Mouse (Mus musculus): Measurements from ENCODE around the gene Sfta2. TPM values are rescaled to one million over a fixed set of nuclear protein-coding genes. Genes with fewer than 3 reads are reported as not detected.

Sfta2 gene
- polyA plus RNA-seq, 1 experiment from 2014 or later = not detected

DNA sequence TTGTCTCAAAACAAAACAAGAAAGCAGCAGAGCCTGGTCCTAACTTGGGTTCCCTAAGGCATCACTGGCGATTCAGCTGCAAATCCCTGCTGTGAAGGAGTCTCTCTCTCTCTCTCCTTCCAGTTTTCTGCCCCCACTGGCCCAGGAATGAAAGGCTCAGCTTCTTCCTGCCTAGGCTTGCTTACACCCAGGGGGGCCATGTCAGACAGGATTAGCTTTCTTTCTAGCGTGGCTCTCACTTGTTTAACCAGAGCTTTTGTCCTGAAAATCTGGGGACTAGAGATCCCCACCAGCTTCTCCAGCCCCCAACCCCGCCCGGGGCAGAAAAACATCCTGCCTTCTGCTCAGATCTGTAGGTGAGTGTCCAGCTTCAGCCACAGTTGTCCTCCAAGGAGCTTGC lies 13.0 kb upstream of the Sfta2 start:
- Histone ChIP-seq H3K27me3 (ENCODE audit: control insufficient read depth, insufficient read depth, low read length) (no peaks in the 10 kb centered on the region), H3K9me3 (ENCODE audit: control insufficient read depth, low read length) (no peaks in the 10 kb centered on the region), H3K4me1 (replicated peaks; ENCODE audit: control insufficient read depth, insufficient read depth, low read length) (no peaks in the 10 kb centered on the region), H3K27ac (ENCODE audit: low read depth, low read length) (no peak overlapping the region), H3K36me3 (ENCODE audit: control insufficient read depth, insufficient read depth, low read length) (no peaks in the 10 kb centered on the region), H3K4me3 (ENCODE audit: low read depth, low read length) (no peak overlapping the region), H3K4me2 (ENCODE audit: low read depth, low read length, severe bottlenecking) (no peak overlapping the region), H3K9ac (ENCODE audit: low read length) (no peak overlapping the region)
- WGBS = 12% methylated on average over 4 of the region's 4 CpGs
- DNase-seq (ENCODE audit: low spot score) (no peak), ATAC-seq (replicated peaks; ENCODE audit: low FRiP score) (no peak)

DNA sequence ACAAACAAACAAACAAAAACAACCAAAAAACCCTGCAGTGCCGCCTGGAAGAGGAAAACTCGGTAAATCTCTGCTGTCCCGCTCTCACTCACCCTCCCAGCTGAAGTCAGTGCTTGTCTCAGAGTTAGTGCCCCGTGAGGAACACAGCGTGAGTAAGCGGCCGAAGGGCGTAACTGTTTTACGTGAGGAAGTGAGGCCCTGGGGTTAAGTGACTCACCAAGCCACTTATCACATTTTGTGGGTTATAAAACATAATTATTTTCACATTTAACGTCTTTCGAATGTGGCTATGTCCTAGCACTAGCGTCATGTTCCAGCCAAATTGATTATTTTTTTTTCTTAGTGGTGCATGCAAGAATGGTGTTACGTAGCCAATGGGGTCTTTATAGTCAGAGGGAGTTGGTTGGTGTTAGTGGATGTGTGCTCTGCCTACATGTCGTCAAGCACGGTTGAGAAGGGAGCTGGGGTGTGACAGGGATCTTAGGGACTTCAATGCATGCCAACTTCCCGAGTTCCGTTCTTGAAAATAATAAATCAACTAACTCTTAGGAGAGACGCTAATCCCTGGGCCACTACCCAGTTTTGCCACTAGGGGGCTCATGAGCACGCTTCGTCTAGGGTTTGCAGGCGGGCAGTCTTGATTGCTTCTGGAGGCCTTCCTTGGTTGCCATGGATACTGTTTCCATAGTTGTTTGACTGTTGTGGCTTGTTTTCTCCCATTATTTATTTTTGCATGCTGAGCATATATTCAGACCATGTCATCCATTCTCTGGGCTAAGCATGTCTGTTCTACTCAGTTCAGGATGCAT lies 10.7 kb upstream of the Sfta2 start:
- WGBS = 67% methylated on average over 21 of the region's 21 CpGs
- DNase-seq (ENCODE audit: low spot score) (peak; percentile 88), ATAC-seq (replicated peaks; ENCODE audit: low FRiP score) (no peak)
- no peak overlapping the region for H3K4me3 ChIP-seq (ENCODE audit: low read depth, low read length)
- no peaks in the 10 kb centered on the region for H3K27me3 ChIP-seq (ENCODE audit: control insufficient read depth, insufficient read depth, low read length)
- no peak overlapping the region for H3K27ac ChIP-seq (ENCODE audit: low read depth, low read length)
- no peaks in the 10 kb centered on the region for H3K9me3 ChIP-seq (ENCODE audit: control insufficient read depth, low read length)
- H3K4me1 ChIP-seq (replicated peaks; ENCODE audit: control insufficient read depth, insufficient read depth, low read length) = no peaks in the 10 kb centered on the region
- no peak overlapping the region for H3K9ac ChIP-seq (ENCODE audit: low read length)
- H3K4me2 ChIP-seq (ENCODE audit: low read depth, low read length, severe bottlenecking) = no peak overlapping the region
- no peaks in the 10 kb centered on the region for H3K36me3 ChIP-seq (ENCODE audit: control insufficient read depth, insufficient read depth, low read length)

DNA sequence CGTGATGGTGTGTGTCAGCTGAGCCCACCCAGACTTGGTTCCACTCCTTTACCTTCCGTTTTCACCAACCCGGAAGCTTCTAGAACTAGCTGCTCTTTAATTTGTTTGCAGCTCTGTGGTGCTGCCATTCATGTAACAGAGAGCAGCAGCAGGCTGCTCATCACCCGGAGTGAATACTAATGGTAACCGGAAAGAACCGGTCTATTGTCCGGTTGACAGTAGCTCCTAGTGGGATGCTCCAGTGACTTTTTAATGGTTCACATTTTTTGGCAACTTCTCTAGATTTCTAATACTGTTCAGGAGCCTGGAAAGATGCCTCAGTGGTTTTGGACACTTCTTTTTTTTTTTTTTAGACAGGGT lies 10.2 kb upstream of the Sfta2 start:
- Histone ChIP-seq H3K4me1 (replicated peaks; ENCODE audit: control insufficient read depth, insufficient read depth, low read length) (no peaks in the 10 kb centered on the region), H3K36me3 (ENCODE audit: control insufficient read depth, insufficient read depth, low read length) (no peaks in the 10 kb centered on the region), H3K9ac (ENCODE audit: low read length) (no peak overlapping the region), H3K27ac (ENCODE audit: low read depth, low read length) (no peak overlapping the region), H3K27me3 (ENCODE audit: control insufficient read depth, insufficient read depth, low read length) (no peaks in the 10 kb centered on the region), H3K4me2 (ENCODE audit: low read depth, low read length, severe bottlenecking) (no peak overlapping the region), H3K4me3 (ENCODE audit: low read depth, low read length) (no peak overlapping the region), H3K9me3 (ENCODE audit: control insufficient read depth, low read length) (no peaks in the 10 kb centered on the region)
- ATAC-seq (replicated peaks; ENCODE audit: low FRiP score) (no peak), DNase-seq (ENCODE audit: low spot score) (no peak)
- 92% methylated on average over 7 of the region's 7 CpGs for WGBS

DNA sequence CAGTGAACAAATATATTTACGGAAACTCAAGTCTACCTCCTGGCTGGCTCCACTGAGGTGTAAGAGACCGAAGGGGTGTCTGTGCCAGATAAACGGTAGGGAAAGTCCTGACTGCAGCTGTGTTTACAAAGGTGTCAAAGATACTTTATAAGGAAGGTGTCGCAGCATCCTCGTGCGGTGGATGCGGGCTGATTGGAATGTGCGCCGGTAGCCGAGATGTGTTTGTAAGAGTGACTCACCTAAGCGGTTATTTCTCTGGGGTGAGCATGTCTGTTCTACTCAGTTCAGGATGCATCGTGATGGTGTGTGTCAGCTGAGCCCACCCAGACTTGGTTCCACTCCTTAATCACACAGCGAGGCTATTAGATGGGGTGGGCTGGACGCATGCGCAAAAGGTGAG lies 9.6 kb upstream of the Sfta2 start:
- no peak for DNase-seq (ENCODE audit: low spot score)
- WGBS = 96% methylated on average over 15 of the region's 15 CpGs
- no peak for ATAC-seq (replicated peaks; ENCODE audit: low FRiP score)
- H3K4me2 ChIP-seq (ENCODE audit: low read depth, low read length, severe bottlenecking) = no peak overlapping the region
- no peaks in the 10 kb centered on the region for H3K4me1 ChIP-seq (replicated peaks; ENCODE audit: control insufficient read depth, insufficient read depth, low read length)
- H3K36me3 ChIP-seq (ENCODE audit: control insufficient read depth, insufficient read depth, low read length) = no peaks in the 10 kb centered on the region
- H3K9ac ChIP-seq (ENCODE audit: low read length) = no peak overlapping the region
- H3K27ac ChIP-seq (ENCODE audit: low read depth, low read length) = no peak overlapping the region
- no peaks in the 10 kb centered on the region for H3K9me3 ChIP-seq (ENCODE audit: control insufficient read depth, low read length)
- no peak overlapping the region for H3K4me3 ChIP-seq (ENCODE audit: low read depth, low read length)
- H3K27me3 ChIP-seq (ENCODE audit: control insufficient read depth, insufficient read depth, low read length) = no peaks in the 10 kb centered on the region

DNA sequence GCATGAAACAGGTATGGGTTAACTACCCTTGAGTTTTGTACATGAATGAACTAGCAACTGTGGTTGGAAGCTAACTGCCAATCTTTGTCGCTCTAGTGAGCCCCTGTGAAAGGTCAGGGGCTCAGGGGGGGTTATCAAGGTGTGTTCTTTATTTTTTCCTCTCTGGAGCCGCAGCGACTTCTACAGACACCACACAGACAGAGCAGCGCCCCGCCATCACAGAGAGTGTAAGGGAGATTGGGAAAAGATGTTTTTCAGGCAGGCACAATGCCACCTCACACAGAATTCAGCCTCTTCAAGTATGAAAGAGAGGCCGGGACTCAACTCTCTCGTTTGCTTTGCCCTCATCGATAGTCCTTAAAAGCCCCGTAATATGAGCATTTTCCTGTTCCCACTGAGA lies 9.2 kb upstream of the Sfta2 start:
- 88% methylated on average over 9 of the region's 9 CpGs for WGBS
- Histone ChIP-seq H3K9me3 (ENCODE audit: control insufficient read depth, low read length) (no peaks in the 10 kb centered on the region), H3K27me3 (ENCODE audit: control insufficient read depth, insufficient read depth, low read length) (no peaks in the 10 kb centered on the region), H3K4me2 (ENCODE audit: low read depth, low read length, severe bottlenecking) (no peak overlapping the region), H3K4me1 (replicated peaks; ENCODE audit: control insufficient read depth, insufficient read depth, low read length) (no peaks in the 10 kb centered on the region), H3K36me3 (ENCODE audit: control insufficient read depth, insufficient read depth, low read length) (no peaks in the 10 kb centered on the region), H3K9ac (ENCODE audit: low read length) (no peak overlapping the region), H3K27ac (ENCODE audit: low read depth, low read length) (no peak overlapping the region), H3K4me3 (ENCODE audit: low read depth, low read length) (no peak overlapping the region)
- no peak for ATAC-seq (replicated peaks; ENCODE audit: low FRiP score)
- DNase-seq (ENCODE audit: low spot score) = no peak

DNA sequence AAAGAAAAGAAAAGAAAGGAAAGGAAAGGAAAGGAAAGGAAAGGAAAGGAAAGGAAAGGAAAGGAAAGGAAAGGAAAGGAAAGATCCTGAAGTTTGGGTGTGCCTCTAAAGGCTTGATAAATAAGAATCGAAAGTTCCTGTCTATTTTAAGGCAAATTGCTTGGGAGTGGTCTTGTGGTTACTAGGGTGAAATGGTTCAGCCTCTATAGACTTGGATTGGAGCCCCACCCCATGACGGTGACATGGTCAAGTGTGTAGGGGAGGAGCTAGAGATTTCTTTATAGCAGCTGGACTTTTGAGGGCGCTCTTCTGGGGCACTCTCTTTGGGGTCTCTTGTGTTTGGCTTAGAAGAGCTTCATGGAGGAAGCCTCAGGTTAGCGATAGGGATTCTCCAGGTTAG lies 7.6 kb upstream of the Sfta2 start:
- H3K4me1 ChIP-seq (replicated peaks; ENCODE audit: control insufficient read depth, insufficient read depth, low read length) = no peaks in the 10 kb centered on the region

DNA sequence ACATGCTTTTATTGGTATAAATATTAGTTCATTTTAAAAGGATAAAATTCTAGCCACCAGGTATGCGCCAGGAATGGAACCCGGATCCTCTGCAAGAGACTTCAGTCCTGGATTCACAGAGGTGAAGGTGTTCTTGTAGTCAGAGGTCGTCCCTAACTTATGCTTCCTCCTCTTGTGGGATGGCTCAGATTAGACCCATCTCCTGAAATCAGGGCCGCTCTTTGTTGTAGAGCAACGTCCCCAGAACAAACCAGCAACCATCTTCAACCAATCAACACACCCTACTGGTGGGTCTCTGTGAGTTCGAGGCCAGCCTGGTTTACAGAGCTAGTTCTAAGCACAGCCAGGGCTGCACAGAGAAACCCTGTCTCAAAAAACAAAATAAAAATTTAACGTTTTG lies 6.9 kb upstream of the Sfta2 start:
- Histone ChIP-seq H3K9me3 (ENCODE audit: control insufficient read depth, low read length) (no peaks in the 10 kb centered on the region), H3K4me3 (ENCODE audit: low read depth, low read length) (no peak overlapping the region), H3K4me2 (ENCODE audit: low read depth, low read length, severe bottlenecking) (no peak overlapping the region), H3K9ac (ENCODE audit: low read length) (no peak overlapping the region), H3K27ac (ENCODE audit: low read depth, low read length) (no peak overlapping the region), H3K36me3 (ENCODE audit: control insufficient read depth, insufficient read depth, low read length) (no peaks in the 10 kb centered on the region), H3K27me3 (ENCODE audit: control insufficient read depth, insufficient read depth, low read length) (no peaks in the 10 kb centered on the region), H3K4me1 (replicated peaks; ENCODE audit: control insufficient read depth, insufficient read depth, low read length) (no peaks in the 10 kb centered on the region)
- no peak for DNase-seq (ENCODE audit: low spot score)
- no peak for ATAC-seq (replicated peaks; ENCODE audit: low FRiP score)
- WGBS = 80% methylated on average over 7 of the region's 7 CpGs

More for the DNA sequence above, 7.6 kb upstream of the Sfta2 start:
- no peak for ATAC-seq (replicated peaks; ENCODE audit: low FRiP score)
- no peak for DNase-seq (ENCODE audit: low spot score)
- 40% methylated on average over 4 of the region's 4 CpGs for WGBS
- H3K9me3 ChIP-seq (ENCODE audit: control insufficient read depth, low read length) = no peaks in the 10 kb centered on the region
- H3K27me3 ChIP-seq (ENCODE audit: control insufficient read depth, insufficient read depth, low read length) = no peaks in the 10 kb centered on the region
- H3K27ac ChIP-seq (ENCODE audit: low read depth, low read length) = no peak overlapping the region
- no peak overlapping the region for H3K4me2 ChIP-seq (ENCODE audit: low read depth, low read length, severe bottlenecking)
- no peak overlapping the region for H3K4me3 ChIP-seq (ENCODE audit: low read depth, low read length)
- H3K36me3 ChIP-seq (ENCODE audit: control insufficient read depth, insufficient read depth, low read length) = no peaks in the 10 kb centered on the region
- H3K9ac ChIP-seq (ENCODE audit: low read length) = no peak overlapping the region

DNA sequence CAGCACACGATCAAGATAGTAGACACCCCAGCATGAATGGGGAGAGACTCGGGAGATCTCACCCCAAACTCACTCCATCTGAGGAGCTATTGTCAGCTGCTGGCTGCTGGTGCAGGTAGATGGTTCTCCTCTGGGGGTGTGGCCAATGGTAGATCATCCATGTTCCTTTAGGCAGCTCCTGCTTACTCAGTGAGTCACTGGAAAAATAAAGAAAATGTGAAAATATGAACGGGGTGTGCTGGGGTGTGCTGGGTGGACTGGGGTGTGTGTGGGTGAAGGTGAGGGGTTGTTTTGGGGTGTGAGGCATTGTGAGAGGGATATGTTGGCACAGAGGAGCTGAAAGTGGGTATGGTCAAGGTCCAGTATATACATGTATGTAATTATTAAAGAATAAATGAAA lies 4.0 kb upstream of the Sfta2 start:
- H3K4me3 ChIP-seq (ENCODE audit: low read depth, low read length) = no peak overlapping the region
- ATAC-seq (replicated peaks; ENCODE audit: low FRiP score) (no peak), DNase-seq (ENCODE audit: low spot score) (no peak)

DNA sequence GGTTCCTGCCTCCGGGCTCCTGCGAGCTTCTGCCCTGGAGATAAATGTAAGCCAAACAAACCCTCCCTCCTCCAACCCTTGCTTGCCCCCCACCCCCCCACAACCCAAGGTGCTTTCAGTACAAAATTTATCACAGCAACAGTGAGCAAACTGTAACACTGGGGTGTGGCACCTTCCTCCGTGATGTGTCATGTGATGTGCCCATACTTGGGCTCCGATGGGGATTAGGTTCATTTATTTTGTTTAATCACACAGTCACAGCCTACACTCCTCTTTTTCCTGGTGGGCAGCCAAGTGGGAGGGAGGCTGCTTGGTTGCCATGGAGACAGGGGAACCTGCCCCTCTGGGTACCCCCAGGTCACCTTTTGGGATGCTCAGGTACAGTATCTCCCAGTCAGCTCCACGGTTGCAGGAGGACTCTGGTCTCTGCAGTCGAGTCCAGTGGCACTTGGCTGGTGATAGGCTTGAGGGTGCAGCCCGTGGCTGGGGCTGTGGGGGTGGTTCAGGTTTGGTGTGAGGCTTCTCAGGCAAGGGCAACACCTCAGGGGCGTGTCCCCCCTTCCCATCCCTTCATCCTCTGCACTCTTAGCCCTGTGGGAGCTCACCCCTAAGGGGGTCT lies 496 bp downstream of the Sfta2 start:
- 62% methylated on average over 8 of the region's 8 CpGs for WGBS
- Histone ChIP-seq H3K4me2 (ENCODE audit: low read depth, low read length, severe bottlenecking) (no peak overlapping the region), H3K27me3 (ENCODE audit: control insufficient read depth, insufficient read depth, low read length) (no peaks in the 10 kb centered on the region), H3K9ac (ENCODE audit: low read length) (no peak overlapping the region), H3K4me3 (ENCODE audit: low read depth, low read length) (no peak overlapping the region), H3K9me3 (ENCODE audit: control insufficient read depth, low read length) (no peaks in the 10 kb centered on the region), H3K4me1 (replicated peaks; ENCODE audit: control insufficient read depth, insufficient read depth, low read length) (no peaks in the 10 kb centered on the region), H3K36me3 (ENCODE audit: control insufficient read depth, insufficient read depth, low read length) (no peaks in the 10 kb centered on the region), H3K27ac (ENCODE audit: low read depth, low read length) (no peak overlapping the region)
- no peak for ATAC-seq (replicated peaks; ENCODE audit: low FRiP score)
- DNase-seq (ENCODE audit: low spot score) = no peak

More for the DNA sequence above, 4.0 kb upstream of the Sfta2 start:
- H3K4me1 ChIP-seq (replicated peaks; ENCODE audit: control insufficient read depth, insufficient read depth, low read length) = no peaks in the 10 kb centered on the region
- no peak overlapping the region for H3K4me2 ChIP-seq (ENCODE audit: low read depth, low read length, severe bottlenecking)
- H3K36me3 ChIP-seq (ENCODE audit: control insufficient read depth, insufficient read depth, low read length) = no peaks in the 10 kb centered on the region
- no peak overlapping the region for H3K27ac ChIP-seq (ENCODE audit: low read depth, low read length)
- H3K27me3 ChIP-seq (ENCODE audit: control insufficient read depth, insufficient read depth, low read length) = no peaks in the 10 kb centered on the region
- 88% methylated on average over 3 of the region's 3 CpGs for WGBS
- H3K9ac ChIP-seq (ENCODE audit: low read length) = no peak overlapping the region
- no peaks in the 10 kb centered on the region for H3K9me3 ChIP-seq (ENCODE audit: control insufficient read depth, low read length)

Measured in forebrain, embryonic 11.5 days (tissue).